Mouse (Mus musculus) cerebellum, adult 9-11 months (tissue): ENCODE measurements around the gene Serpina5.

ENCODE experiments used
- DNase-seq: peaks from one replicate; pipeline ENCODE4 v3.0.0; 2022

Serpina5 gene

GRCm38 (mm10) chr12:104131041-104131440 lies 30.1 kb downstream of the Serpina5 start:
- DNase-seq, result no peak

- DNase-seq, result no peak
Measured at GRCm38 (mm10) chr12:104138216-104138615, 37.3 kb downstream of the Serpina5 start.

DNA sequence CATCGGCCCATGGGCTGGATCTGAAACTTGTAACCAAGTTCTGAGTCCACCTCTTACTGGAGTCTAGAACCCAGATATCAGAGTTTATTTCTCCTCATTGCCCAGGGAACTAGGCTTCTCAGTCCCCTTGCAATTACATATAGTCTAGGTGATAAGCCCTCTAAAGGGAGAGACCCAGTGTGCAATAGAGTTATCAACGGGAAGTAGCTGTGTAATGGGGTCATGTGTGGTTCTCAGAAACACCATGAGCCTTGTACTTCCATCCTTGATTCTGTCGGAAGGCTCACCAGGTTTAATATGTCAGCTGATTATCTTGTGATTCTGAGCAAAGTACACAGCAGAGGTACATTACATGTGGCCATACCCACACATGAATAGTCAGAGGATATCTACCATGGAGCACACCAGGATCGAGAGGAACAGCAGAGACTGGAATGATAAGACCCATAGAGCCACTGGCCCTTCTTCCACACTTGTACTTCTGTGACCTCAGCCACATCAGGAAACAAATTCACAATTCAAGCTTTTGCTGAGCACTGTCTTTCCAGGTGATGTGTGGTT lies 39.7 kb downstream of the Serpina5 start:
- no peak for DNase-seq

DNA sequence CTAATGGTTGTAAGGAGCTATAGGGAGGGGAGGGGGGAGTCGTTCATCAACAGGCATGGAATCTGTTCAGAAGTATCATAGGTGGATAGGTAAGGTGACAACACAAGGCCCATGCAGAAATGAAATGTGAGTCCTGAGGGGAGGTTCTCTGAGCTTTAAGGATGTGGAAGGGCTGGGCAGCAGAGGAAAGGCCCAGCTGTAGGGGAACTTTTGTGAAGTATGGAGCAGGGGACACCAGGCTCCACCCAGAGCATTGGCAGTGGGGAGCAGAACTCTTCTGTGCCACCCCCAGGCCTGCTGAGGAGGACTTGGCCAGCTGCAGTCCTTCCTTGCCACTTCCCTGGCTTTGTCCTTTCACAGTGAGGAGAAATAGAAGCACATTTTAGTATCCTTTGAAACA lies 40.6 kb downstream of the Serpina5 start:
- DNase-seq, result no peak

GRCm38 (mm10) chr12:104142427-104142826 lies 41.5 kb downstream of the Serpina5 start:
- DNase-seq, result no peak

- no peak for DNase-seq
Measured at GRCm38 (mm10) chr12:104143286-104143685, 42.4 kb downstream of the Serpina5 start.

- no peak for DNase-seq
Measured at GRCm38 (mm10) chr12:104145571-104145970, 44.7 kb downstream of the Serpina5 start.

- DNase-seq, result no peak
Measured at GRCm38 (mm10) chr12:104151989-104152388, 51.1 kb downstream of the Serpina5 start.

DNA sequence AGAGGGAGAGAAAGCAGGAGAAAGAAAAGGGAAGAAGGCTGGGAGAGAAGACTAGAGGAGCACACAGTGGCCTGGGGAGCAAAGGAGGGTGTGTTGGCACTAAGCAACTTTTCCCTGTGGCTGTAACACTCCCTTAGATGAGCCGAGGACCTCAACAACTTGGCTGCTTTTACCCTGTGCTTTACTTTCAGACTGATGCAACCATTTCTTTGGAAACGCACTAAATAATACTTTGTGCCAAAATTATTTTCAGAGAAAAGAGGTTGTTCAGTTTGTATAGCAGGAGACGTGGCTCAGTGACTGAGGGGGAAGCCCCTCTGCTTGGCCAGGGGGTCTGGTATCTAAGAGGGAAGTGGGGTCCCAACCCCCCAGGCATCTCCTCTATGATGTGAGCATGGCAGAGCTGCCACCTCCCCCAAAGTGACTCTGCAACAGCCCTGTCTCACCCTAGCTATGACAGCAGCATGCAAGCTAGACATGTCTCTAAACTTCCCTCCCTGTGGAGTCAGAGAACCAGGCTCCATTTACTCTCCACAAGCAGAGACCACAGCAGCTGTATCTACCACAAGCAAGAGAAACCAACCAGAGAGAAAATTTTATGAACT lies 52.2 kb downstream of the Serpina5 start:
- DNase-seq, result no peak

DNA sequence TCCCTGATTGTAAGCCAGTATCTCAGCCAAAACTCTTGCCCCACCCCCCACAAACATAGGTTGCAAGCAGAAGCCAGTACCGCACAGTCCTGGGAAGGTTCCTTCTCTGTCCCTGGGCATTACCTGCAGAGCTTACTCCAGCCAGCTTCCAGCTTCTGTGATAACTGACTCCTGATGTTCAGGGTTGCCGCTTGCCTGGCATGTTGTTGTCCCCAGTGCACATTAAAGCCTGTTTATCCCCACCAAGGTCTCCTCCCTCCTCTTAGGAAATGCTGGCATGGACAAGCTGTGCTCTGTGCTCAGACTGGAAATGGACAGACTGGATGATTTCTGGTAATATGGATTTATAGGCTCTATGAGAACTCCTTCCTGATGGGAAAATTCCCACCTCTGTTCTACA lies 52.7 kb downstream of the Serpina5 start, which contains the start of gene Serpina3c:
TSS of gene Serpina3c (minus strand) at position 215 of the 400 bp plus-strand sequence.
- no peak for DNase-seq
